Mouse (Mus musculus): ENCODE data around the gene Atxn1.

Atxn1 gene

DNA sequence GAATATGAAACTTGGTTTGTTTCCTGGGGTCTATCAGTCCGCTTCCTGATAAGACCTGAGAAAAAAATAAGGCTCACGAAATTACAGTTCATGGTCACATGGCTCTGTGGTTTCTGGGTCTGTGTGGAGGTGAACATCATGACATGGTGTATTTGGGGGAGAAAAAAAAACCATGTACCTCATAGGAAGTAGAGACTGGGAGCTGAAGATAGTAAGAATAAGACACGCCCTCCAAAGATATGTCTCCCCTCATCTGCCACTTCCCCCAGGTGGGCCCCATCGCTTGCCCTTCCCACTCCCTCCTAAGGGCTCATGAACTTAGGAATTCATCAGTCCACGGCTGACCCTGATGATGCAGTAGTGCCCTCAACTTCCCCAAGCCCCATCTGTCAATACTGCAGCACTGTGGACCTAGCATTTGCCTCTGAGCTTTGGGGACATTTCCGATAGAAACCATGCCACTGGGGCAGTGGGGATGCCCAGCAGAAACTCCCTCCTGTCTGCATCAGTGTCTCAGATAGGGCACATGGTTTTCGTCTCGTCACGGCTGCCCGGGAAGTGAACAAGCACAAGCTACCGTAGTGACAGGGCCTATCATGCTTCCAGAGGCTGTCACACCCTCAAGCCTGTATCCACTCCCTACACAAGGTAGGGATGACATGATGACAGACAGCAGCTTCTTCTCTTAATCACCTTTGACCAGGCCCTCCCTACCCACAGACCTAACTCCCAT is 437.4 kb downstream of the Atxn1 start:
- DNase-seq (ENCODE audit: low read depth, low spot score): peak; percentile 89

DNA sequence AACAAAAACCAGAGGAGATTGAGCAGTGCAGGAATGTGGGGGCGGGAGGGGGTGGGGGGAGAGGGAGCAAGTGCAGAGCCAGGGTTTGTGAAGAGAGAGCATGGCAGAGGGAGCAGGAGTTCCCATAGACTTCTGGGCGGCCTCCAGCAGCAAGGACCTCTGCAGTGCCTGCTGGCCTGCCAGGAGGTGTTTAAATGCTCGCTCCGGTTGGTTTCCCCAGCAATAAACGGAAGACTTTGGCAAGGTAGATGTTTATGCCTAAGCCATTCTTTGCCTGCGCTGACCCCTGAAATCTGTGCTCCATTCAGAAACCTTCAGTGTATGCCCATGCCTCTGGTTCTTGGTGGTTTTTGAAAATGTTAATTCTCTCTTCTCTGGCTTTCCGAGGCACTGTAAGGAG is 438.6 kb downstream of the Atxn1 start:
- no peak for DNase-seq (ENCODE audit: low read depth, low spot score)

DNA sequence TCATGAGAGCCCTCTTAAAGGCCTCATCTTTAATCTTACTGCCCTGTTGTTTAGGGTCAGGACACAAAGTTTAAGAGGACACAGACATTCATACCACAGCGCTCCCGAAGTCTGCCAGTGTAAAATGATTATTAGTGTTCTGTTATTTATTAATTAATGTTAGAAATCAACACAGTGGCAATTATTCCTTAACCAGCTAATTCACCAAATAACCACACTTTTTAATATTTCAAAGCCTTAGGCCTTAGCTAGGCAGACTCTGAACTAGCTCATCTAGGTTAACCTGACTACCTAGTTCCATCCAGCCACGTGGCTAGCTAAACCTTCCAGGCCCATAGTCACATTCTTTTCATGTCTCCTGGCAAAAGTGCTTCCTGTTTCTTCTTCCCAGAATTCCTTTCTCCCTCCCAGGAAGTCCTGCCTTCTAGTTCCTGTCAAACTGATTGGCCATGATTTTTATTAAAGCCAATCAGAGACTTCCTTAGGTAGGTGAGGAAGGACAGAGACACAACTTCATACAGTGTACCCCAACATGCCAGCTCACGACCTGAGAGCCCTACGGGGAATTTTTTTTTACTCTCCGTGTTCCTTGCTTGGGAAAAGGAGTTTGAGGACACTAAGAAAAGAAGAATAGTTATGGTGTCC is 439.9 kb downstream of the Atxn1 start:
- DNase-seq (ENCODE audit: low read depth, low spot score): no peak

DNA sequence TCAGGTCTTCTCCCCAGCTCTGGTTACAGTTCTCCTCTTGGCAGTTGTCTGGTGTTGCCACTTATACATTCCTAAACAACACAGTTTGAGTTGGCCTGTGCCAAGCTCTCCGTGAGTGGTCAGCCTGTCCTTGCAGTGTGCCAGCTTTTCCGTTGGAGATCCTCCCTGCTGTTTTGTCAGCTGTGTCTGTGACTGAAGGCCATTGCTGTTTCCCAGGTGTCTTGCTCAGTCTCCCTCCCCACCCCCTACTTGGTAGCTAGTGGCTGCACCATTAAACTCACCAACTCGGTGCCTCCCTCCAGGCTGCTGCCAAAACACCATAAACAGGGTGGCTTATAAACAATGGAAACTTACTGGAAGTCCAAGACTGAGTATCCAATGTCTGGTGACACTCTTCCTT is 440.5 kb downstream of the Atxn1 start:
- DNase-seq (ENCODE audit: low read depth, low spot score): no peak

DNA sequence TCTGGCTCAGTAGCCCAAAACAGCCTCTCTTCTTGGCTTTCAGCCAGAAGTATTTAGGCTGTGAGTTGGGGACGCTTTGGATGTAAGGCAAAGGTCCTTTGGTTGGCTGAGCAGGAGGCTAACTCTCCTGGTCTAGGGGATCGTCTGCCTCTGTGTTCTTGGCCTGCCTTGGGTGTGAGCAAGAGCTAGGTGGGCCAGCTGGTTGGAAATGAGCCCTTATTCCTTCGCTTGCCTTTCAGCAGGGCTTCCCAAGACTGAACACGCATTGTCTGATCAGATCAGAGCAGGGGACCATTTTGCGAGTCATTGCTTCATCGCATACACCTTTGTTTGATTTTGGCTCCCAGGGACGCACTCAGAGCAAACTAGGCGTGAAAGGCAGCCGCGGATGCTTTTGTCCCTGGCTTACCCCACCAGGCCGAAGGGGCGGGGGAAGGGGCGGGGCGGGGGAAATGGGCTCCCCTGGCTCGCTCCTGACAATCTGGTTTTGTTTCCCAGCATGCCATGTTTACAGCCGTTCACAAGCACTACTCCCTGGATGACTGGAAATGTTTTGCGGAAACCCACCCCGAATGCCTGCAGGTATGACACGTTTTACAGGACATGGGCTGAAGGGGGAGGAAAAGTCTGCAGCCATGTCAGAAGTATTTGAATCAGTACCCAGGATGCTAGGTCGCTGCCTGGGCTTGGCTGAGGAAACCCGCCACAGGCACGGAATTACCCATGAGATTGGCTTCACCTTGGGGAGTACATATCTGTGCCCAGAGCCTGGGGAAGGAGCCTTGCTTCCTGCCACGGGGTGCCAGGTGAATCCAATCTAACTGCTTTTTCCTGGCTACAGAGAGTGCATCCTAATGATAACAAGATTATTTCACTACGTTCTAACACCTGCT is 448.1 kb downstream of the Atxn1 start:
- DNase-seq (ENCODE audit: low read depth, low spot score): no peak

DNA sequence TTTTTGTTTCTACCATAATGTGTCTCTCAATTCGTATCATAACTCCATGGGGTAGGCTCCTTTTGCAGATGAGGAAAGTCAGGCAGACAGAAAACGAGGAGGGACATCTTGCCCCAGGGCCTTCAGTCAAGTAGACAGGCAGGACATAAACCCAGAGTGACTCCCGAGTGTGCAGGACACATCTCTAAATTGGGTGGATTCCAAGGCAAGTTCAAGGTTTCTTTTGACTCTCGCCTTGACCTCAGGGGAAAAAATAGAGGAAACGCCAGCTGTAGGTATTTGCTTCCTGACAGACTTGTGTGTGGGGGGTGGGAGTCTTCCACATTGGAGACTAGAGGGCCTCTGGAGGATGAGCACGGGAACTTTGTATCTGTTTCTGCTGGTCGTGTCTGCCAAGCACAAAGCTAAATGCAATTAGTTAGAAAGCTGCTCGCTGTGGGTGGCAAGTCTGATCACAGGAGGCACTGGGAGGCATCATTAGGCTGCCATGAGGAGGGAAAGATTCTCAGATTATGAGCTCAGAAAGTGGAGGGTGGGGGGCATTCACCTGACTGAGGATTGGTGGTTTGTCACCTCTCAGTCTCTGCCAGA is 449.9 kb downstream of the Atxn1 start:
- no peak for DNase-seq (ENCODE audit: low read depth, low spot score)

DNA sequence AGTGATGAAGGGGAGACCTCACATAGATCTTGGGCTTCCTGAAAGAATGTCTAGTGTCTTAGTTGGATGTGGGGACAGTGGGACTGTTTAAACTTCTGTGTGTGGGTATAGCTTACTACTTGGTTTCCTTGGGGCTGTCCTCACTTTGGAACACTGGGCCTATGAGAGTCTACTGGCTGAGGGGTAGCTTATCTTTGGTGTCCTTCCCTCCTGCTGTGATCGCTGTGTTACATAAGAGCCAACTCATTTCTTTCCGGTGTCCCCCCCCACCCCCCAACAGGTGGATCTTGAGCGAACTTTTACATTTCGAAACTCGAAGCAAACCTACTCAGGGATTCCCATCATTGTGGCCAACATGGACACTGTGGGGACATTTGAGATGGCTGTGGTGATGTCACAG is 450.7 kb downstream of the Atxn1 start:
- no peak for DNase-seq (ENCODE audit: low read depth, low spot score)

DNA sequence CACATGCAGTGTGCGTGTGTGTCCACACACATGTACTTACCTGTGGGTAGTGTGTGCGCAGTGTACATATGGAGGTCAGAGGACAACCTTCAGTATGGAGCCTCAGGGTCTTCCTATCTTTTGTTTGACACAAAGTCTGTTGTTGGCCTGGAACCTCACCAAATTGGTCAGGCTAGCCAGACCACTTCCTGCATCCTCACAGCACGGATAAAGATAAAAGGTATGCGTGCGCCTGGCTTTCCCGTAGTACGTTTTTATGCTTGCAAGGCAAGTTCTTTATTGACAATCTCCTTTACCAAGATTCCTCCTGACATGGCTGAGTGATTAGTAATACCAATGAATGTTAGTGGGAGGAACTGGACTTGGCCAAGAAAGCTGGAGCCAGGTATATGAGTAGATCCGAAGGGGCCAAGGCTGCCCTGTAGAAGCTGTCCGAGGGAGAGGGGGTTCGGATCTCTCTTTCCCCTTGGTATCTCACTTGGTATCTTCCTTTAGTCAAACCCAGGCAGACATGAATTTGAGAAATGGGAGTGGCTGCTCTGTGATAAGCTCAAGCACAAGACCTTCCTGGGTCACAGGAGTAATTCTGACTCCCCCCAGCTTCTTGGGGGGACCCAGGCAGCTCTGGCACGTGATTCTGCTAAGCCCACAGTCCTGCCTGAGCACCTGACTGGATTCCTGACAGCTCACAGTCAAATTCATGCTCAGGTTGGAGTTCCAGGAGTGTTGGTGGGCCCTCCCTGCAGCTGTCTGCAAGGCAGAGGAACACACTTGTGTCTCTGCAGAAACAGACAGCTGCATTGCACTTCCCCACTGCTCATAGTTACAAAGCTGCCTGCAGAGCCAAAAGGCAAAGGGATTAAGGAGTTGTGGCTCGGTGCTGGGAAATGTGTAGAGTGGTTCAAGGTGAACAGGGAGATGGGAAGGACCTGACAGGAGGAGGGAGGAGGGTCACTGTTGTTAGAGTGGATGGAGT is 451.5 kb downstream of the Atxn1 start:
- peak; percentile 47 for DNase-seq (ENCODE audit: low read depth, low spot score)

DNA sequence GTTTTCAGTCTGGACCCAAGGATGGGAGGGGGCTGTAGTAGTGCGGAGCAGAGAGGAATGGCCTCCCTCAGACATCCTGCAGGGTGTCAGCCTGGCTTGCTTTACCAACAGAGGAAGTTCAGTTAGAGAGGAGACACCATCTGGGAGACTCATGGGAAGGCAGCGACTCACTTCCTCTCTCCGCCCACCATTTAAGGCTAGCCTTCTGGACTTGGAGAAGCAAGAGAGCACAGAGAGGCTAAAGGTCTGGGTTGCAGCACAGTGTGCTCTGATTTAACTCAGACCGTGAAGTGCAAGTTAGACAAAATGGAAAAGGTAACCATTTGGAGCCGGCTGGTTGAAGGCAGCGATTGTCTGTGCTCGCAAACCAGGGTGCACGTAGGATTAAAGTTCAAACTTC is 452.3 kb downstream of the Atxn1 start:
- DNase-seq (ENCODE audit: low read depth, low spot score): no peak

DNA sequence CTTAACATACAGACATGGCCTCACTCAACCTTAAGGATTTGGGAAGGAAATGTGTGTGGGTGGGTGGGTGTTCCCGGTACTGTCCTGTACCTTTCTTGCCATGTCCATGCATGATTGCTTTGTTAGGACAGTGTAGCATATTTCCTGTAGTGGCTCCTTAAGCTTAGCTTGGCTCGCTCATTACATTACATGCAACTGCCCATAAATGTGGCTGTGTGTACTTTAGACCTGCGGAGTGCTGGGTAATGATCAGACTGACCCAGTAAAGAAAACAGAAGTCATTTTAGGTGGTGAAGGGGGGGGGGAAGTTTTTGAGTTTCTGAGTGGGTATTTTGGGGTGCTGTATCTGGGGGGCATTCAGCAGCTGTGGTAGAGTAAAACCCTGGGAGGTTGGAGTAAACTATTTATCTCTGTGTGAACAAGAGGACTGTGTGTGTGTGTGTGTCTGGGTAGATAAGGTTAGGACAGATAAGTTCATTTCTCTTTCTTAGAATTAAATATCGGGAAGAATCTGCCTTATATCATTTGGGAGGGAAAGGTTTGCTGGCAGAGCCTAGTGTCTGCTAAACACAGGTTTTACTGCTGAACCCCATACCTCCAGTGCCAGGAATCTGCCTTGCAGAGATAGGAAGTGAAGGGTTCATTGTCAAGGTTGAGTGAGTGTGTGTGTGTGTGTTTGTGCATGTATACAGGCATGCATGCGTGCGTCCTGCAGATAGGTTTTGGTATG is 452.9 kb downstream of the Atxn1 start:
- peak; percentile 60 for DNase-seq (ENCODE audit: low read depth, low spot score)

DNA sequence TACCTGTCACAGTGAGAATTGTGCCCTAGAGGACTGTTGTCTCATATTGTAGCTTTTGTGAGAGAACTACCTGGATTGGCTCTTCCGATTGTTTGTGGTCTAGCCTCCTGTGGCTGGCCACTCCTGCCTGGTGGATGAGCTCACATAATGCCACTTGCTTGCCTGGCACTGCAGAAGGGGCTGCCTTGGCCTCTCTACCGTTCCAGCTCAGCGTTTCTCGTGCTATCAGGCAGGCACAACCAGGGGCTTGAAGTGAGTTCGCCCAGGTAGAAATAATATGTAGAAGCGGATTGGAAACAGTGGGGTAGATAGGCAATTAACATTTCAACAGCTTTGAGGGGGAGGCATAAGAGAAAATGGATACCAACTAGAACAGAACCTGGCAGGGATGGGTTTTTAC is 455.4 kb downstream of the Atxn1 start:
- DNase-seq (ENCODE audit: low read depth, low spot score): no peak

DNA sequence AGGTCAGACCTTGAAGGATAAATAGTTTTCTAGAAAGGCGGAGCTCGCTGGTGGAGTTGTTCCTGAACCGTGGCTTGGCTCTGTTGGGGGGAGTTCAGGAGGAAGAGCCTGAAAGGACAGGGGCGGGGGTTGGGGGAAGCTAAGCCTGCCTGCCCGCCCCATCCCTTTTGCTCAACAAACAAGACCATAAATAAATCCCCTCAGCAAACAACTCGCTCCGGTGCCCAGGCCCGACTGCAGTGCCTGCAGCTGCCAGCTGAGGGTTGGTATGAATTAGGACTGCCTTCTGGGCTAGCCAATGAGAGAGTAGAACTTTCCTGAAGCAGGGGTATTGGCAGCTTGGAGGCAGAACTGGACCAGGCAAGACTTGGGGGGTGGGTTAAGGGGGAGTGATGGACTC is 456.3 kb downstream of the Atxn1 start:
- DNase-seq (ENCODE audit: low read depth, low spot score): peak; percentile 66

DNA sequence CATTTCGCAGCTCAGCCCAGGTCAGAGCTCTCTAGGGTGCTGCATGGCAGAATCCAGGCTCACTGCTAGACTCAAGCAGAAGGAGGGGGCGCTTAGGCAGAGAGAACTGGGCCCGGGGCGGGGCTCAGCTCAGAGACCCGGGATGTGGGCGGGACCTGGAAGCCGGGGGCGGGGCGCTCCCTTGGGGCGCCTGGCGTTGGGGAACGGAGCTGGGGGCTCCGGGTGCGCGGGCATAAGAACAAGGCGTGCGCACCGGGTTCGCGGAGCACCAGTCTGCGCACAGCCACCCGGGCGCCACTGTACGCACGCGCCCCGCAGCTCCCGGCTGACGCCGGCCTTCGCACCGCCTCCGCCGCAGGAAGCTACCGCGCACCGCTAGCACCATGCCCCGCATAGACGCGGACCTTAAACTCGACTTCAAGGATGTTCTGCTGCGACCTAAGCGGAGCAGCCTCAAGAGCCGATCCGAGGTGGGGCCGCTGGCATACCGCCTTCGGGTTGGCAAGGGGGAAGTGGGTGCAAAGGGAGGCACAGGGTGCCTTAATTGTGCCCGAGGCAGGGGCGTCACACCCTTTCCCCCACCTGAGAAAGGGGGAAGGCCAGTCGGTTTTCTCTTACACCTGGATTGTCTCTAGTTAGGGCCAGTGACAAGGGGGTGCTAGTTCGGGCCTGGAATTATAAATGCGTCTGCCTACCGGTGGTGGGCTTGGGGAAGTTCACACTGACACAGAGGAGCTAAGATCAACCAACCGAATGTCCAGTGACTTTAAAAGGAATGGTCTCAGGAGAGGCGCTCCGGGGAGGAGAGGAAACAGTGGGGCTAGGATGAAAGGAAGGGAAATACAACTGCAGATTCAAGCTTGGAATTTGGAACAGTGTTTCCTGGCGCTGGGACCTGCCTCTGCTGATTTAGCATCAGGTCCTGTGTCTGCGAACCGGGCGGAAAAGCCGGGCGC is 457.3 kb downstream of the Atxn1 start, which contains the start of gene Gmpr:
Gene Gmpr (plus strand): TSS at position 171 of the 956 bp plus-strand sequence.
- peak; percentile 75 for DNase-seq (ENCODE audit: low read depth, low spot score)

DNA sequence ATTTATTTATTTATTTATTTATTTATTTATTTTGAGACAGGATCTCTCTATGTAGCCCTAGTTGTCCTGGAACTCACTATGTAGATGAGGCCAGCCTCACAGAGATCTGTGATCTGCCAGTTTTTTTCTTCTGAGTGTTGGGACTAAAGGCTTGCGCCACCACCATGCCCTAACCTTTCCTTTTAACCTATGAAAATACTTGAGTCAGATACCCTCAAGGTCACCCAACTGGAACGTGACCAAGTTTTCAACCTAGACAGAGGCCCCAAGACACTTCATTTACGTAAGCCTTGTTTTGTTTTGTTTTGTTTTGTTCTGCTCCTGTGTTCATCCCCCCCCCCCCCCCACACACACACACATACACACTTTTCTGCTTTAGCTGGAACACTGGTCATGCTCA is 459.3 kb downstream of the Atxn1 start:
- no peak for DNase-seq (ENCODE audit: low read depth, low spot score)

DNA sequence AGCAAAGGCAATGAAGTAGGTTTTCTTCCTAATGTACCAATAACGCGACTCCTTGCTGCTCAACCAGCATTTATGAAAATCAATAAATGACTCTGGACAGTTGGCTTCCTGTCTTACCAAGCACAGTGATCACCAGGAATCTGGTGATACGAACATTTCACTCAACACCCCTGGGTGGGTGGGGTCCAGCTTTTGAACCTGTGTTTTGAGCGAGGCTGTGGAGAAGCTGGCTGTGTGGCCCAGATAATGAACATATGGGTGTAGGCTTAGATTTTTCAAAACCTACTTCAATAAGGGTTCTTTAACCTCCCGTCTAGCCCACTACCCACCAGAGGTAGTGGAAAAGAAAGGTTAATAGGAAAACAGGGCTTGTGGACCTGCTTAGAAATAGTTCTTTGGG is 462.0 kb downstream of the Atxn1 start:
- DNase-seq (ENCODE audit: low read depth, low spot score): peak; percentile 63

DNA sequence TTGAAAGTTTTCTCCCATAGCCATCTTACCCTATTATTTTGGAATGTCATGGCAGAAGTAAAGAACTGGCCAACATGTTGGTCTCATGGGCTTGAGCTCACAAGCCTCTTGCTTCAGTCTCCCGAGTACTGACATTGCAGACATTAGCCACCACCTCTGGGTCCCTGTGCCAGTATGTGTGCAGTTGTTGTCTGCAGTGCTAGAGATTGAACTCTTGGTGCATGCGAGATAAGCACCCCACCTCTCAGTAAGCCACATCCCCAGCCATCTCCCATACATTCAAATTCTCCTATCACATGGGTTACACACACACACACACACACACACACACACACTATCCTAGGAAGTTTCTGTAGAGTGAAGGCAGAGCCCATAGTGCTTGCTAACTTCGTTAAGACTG is 464.9 kb downstream of the Atxn1 start:
- no peak for DNase-seq (ENCODE audit: low read depth, low spot score)
